Mouse (Mus musculus) intestine, embryonic 15.5 days (tissue): ENCODE measurements at regions not wholly inside any gene's neighbourhood (a gene's known extent, or its start where the extent isn't known, plus 50 kb on each side); places are given as distances from the start of the nearest gene placed in this dataset.

Experiments used
- ATAC-seq: fragments of 200-750 bp; cut with Nextera tagmentation; 2 replicates; pipeline ENCODE4 v1.8.0; 2017; ENCODE audit warnings: moderate TSS enrichment, moderate library complexity
- H3K27ac ChIP-seq: fragments of 300-500 bp; sonication (generic); 2 replicates; pipeline ENCODE4 v1.5.1; 2015; ENCODE audit warnings: mild to moderate bottlenecking, inconsistent platforms
- H3K27me3 ChIP-seq: fragments of 300-500 bp; sonication (generic); replicated peaks from 2 replicates; pipeline ENCODE4 v1.6.1; 2015; ENCODE audit warnings: inconsistent platforms
- H3K36me3 ChIP-seq: fragments of 300-500 bp; sonication (generic); 2 replicates; pipeline ENCODE4 v1.6.1; 2015; ENCODE audit warnings: inconsistent platforms
- H3K4me1 ChIP-seq: fragments of 300-500 bp; sonication (generic); replicated peaks from 2 replicates; pipeline ENCODE4 v1.6.1; 2015; ENCODE audit warnings: inconsistent platforms
- H3K4me2 ChIP-seq: fragments of 300-500 bp; sonication (generic); replicated peaks from 2 replicates; pipeline ENCODE4 v1.6.1; 2015; ENCODE audit warnings: mild to moderate bottlenecking, inconsistent platforms
- H3K4me3 ChIP-seq: fragments of 300-500 bp; sonication (generic); replicated peaks from 2 replicates; pipeline ENCODE4 v1.5.1; 2015; ENCODE audit warnings: inconsistent platforms
- H3K9ac ChIP-seq: fragments of 300-500 bp; sonication (generic); 2 replicates; pipeline ENCODE4 v1.6.1; 2015; ENCODE audit warnings: inconsistent platforms
- H3K9me3 ChIP-seq: fragments of 300-500 bp; sonication (generic); 2 replicates; pipeline ENCODE4 v1.6.1; 2016; ENCODE audit warnings: inconsistent platforms
- WGBS: fragments of 180-500 bp; shearing (Covaris S2); methylation state at CpG from one replicate; pipeline ENCODE4 v1.1.7; 2015; 5-methylcytosine and 5-hydroxymethylcytosine counted together

DNA sequence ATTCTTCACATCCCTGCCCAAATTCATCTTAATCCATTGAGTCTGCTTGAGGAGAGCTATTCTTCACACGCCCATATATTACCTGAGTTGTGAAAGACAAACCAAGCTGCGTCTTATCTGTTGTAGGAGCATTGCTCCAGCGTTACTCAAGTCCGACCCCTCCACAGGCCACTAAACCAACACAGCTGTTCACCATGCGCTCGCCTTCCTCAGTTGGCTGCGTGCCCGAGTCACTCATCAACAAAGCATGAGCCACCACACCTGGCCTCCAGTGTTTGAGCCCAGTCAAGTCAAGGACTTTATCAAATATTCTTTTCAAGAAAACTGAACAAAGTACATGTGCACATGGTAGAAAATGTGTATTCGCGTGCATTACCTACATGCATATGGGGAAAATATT lies 504.7 kb upstream of the Atp11b start:
- H3K27ac ChIP-seq, result no peak overlapping the region
- H3K4me2 ChIP-seq, result no peak overlapping the region
- H3K36me3 ChIP-seq, result no peaks in the 10 kb centered on the region
- H3K9me3 ChIP-seq, result no peaks in the 10 kb centered on the region
- H3K4me1 ChIP-seq, result no peaks in the 10 kb centered on the region
- peak; percentile 65 for ATAC-seq
- no peaks in the 10 kb centered on the region for H3K27me3 ChIP-seq
- WGBS, result 41% methylated on average over 10 of the region's 10 CpGs
- no peak overlapping the region for H3K4me3 ChIP-seq
- no peak overlapping the region for H3K9ac ChIP-seq

DNA sequence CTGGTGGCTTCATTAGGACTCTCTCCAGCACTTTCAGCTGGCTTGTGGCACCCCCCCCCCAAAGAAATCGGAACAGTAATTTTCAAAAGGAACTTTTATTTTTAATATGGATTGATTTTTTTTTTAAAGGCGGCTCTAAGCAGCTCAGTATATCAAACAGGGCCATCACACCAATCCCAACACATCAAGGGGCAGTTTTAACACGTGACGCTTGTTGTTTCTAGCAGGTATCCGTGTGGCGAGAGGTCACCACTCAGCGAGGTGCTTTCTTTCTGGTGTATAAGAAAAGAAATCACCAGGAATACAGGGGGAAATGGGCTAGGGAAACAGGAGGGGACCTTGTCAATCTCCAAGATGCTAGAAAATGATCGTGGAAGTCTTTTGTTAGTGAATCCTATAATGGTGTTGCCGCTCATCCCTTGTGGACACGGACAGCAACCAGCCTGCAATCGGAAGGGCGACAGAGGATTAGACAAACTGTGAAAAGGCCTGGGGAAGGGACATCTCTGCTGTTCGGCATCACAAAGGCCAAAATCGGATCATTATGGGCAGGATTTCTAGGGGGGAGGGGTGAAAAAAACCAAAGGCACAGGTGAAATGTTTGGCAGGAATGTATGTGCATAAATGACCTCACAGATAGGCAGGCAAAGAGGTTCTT lies 503.7 kb upstream of the Atp11b start:
- no peak overlapping the region for H3K27ac ChIP-seq
- no peak overlapping the region for H3K4me2 ChIP-seq
- no peaks in the 10 kb centered on the region for H3K4me1 ChIP-seq
- no peak overlapping the region for H3K9ac ChIP-seq
- H3K4me3 ChIP-seq, result no peak overlapping the region
- H3K27me3 ChIP-seq, result no peaks in the 10 kb centered on the region
- H3K36me3 ChIP-seq, result no peaks in the 10 kb centered on the region
- no peaks in the 10 kb centered on the region for H3K9me3 ChIP-seq
- 85% methylated on average over 14 of the region's 14 CpGs for WGBS
- no peak for ATAC-seq

DNA sequence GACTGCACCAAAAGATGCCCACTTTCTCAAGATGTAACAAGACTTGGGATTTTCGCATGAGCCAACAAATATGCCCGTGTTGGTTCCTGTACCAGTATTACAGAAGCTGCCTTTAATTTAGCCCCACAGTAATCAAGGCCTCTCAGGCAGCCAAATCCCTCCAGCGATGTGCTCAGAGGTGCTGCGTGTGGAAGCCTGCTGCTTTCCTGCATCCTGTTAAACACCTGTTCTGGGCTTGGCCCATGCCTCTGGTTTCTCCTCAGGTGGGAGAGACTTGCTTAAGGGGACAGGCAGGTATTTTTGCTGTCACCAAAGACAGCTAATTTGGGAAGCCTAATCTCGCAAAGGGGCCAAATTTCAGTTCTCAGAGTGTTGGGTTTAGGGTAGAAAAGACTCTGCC lies 500.0 kb upstream of the Atp11b start:
- Histone ChIP-seq H3K4me3 (no peak overlapping the region), H3K27ac (no peak overlapping the region), H3K9ac (no peak overlapping the region), H3K36me3 (no peaks in the 10 kb centered on the region), H3K9me3 (no peaks in the 10 kb centered on the region), H3K4me1 (no peaks in the 10 kb centered on the region), H3K4me2 (no peak overlapping the region), H3K27me3 (no peaks in the 10 kb centered on the region)
- WGBS, result 73% methylated on average over 5 of the region's 5 CpGs
- no peak for ATAC-seq

DNA sequence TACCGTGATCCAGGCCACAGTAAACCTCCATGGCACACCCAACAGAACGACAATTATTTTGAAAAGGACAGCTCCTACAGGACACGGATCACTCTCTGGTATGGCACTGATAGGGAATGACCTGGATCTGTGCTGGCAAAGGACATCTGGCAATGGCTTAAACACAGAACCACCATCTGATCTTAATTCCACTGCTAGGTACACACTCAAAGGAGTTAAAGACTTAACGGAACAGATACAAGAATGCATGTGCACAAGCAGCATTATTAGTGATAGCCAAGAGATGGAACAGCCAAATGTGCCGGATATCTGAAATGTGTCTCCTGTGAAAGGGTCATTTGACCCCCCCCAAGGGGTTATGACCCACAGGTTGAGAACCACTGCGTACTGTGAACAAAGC lies 493.0 kb upstream of the Atp11b start:
- no peak for ATAC-seq
- Histone ChIP-seq H3K4me3 (no peak overlapping the region), H3K4me2 (no peak overlapping the region), H3K9me3 (no peaks in the 10 kb centered on the region), H3K9ac (no peak overlapping the region), H3K4me1 (no peaks in the 10 kb centered on the region), H3K36me3 (no peaks in the 10 kb centered on the region), H3K27me3 (no peaks in the 10 kb centered on the region), H3K27ac (no peak overlapping the region)
- WGBS, result 87% methylated on average over 6 of the region's 6 CpGs

DNA sequence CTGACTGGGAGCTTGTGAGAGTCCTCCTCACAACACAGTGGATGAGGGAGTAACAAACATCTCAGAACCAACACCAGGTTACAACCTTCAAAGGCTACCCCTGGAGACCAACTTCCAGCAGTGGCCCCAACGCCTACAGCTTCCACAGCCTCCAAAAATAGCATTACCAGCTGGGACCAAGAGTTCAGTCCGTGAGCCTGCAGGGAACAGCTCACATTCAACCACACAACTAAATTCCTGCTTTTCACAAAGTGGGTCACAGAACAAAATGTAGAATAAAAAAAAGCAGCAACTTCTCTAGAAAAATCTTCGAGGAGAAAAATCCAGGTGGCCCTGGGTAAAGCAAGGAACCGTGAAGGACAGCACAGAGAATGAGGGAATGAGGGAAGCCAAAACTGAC lies 485.0 kb upstream of the Atp11b start:
- Histone ChIP-seq H3K27ac (no peak overlapping the region), H3K9ac (no peak overlapping the region), H3K4me2 (no peak overlapping the region), H3K27me3 (no peaks in the 10 kb centered on the region), H3K4me3 (no peak overlapping the region), H3K36me3 (no peaks in the 10 kb centered on the region), H3K9me3 (no peaks in the 10 kb centered on the region), H3K4me1 (no peaks in the 10 kb centered on the region)
- WGBS, result 60% methylated on average over 4 of the region's 4 CpGs
- ATAC-seq, result no peak

DNA sequence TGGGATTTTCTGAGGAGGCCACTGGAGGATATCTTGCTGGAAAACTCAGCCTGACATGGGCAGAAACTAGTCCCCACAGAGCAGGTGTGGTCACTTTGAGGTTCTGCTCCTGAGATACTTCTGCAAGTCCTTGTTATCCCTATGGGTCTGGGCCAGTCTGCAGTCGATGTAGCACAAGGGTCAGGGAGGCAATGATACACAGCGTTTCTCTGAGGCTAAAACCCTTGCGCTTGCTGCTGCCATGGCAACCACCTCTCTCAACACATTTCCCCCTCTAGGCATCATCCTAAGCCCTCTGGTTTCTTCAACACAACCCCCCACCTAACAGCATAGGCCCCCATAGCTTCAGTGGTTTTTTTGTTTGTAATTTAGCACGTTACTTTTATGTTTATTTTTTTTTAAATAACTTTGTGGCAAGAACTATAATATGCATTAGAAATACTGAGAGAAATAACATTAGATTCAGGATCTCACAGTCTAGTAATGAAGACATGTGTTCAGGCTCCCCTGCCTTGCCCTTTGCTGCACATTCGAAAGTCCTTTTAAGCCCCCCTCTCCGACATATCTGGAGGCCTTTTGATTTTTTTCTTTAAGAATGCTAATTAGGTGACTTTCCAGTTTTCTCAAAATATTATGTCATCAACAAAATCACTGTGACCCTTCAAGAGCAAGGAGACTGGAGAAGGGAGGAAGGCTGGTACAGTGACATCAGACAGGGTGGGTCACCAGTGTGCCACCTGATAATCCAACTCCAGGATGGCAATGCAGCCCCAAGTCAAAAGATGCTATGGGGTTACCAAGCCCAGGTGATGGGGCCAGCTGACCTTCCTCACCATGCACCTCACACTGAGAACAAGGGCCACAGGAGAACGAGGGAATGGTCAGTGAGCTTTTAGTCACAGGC lies 483.7 kb upstream of the Atp11b start:
- Histone ChIP-seq H3K9ac (no peak overlapping the region), H3K4me3 (no peak overlapping the region), H3K27ac (no peak overlapping the region), H3K4me2 (no peak overlapping the region), H3K9me3 (no peaks in the 10 kb centered on the region), H3K27me3 (no peaks in the 10 kb centered on the region), H3K36me3 (no peaks in the 10 kb centered on the region), H3K4me1 (no peaks in the 10 kb centered on the region)
- ATAC-seq, result no peak
- WGBS, result 70% methylated on average over 7 of the region's 7 CpGs

DNA sequence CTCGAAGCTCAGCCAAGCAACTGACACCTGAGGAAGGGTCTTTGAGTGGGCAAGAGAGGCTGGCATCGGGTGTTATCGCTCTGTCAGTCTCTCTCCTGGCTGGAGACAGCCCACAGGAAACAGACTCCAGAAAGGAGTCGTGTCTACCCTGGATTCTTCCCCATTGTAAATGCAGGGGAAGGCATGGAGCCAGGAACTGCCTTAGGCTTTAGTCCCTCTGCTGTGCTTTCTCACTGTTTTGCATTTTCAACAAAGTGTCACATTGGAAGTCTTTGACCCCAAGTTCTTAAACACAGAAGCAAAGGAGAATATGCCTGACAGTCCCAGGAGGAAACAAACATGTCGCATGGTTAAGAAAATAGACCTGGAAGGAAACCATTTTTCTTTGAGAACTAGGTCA lies 480.4 kb upstream of the Atp11b start:
- WGBS, result 46% methylated on average over 5 of the region's 5 CpGs
- Histone ChIP-seq H3K4me1 (no peaks in the 10 kb centered on the region), H3K9me3 (no peaks in the 10 kb centered on the region), H3K36me3 (no peaks in the 10 kb centered on the region), H3K9ac (no peak overlapping the region), H3K27ac (no peak overlapping the region), H3K27me3 (no peaks in the 10 kb centered on the region), H3K4me2 (no peak overlapping the region), H3K4me3 (no peak overlapping the region)
- no peak for ATAC-seq

DNA sequence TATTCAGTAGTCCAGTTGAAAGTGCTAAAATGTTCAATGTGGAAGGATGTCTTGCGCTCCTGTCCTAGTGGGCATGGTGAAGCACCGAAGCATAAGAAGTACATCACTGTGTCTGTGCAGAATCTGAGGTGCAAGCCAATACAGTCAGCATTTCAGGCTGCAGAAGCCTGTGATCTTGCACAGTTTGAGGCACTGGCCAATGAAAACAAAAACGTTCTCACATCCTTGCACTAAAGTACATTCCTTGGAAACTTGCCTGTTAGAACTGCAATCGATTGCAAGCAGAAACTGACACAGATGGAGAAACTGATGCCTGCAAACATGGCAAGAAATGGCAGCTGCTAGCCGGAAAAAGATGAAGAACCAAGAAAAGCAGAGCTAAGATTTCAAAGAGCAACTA lies 472.9 kb upstream of the Atp11b start:
- WGBS, result 67% methylated on average over 5 of the region's 5 CpGs
- Histone ChIP-seq H3K4me1 (no peaks in the 10 kb centered on the region), H3K4me3 (no peak overlapping the region)

DNA sequence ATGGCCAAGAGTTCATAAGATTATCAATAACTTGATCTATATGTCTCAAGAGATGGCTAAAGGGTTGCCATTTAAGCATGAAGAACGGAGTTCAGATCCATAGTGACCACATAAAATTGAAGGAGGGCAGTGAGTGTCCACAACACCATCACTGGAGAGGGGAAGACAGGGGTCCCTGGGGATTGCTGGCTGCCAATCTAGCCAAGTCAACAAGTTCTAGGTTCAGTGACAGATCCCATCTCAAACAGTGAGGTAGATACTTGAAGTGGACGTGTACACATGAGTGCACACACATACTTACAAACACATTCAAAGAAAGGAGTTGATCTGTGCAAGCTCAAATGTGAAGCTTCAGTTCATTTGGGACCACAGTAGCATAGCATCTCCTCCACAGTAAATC lies 471.8 kb upstream of the Atp11b start:
- 88% methylated on average over 2 of the region's 2 CpGs for WGBS
- no peak overlapping the region for H3K4me3 ChIP-seq
- no peak overlapping the region for H3K27ac ChIP-seq
- no peak for ATAC-seq
- no peak overlapping the region for H3K9ac ChIP-seq
- no peaks in the 10 kb centered on the region for H3K36me3 ChIP-seq
- no peak overlapping the region for H3K4me2 ChIP-seq
- H3K4me1 ChIP-seq, result no peaks in the 10 kb centered on the region
- H3K27me3 ChIP-seq, result no peaks in the 10 kb centered on the region
- no peaks in the 10 kb centered on the region for H3K9me3 ChIP-seq

More for the DNA sequence above, 472.9 kb upstream of the Atp11b start:
- Histone ChIP-seq H3K9ac (no peak overlapping the region), H3K27ac (no peak overlapping the region), H3K27me3 (no peaks in the 10 kb centered on the region), H3K9me3 (no peaks in the 10 kb centered on the region), H3K4me2 (no peak overlapping the region), H3K36me3 (no peaks in the 10 kb centered on the region)
- no peak for ATAC-seq

DNA sequence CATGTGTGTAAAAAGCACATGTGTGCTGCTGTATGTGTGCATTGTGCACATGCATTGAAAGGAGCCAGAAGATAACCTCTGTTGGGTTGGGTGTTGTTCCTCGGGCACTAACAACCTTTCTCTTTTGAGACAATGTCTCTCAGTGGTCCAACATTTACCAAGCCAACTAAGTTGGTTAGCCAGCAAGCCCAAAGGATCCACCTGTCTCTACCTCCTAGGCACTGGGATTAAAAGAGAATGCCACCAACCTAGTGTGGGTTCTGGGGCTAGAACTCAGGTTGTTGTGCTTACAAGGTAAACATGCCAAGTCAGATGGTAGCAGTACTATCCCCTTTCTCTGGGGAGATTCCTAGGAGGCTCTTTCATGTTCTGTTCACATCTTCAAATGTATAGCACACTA lies 459.1 kb upstream of the Atp11b start:
- Histone ChIP-seq H3K4me3 (no peak overlapping the region), H3K9me3 (no peaks in the 10 kb centered on the region), H3K9ac (no peak overlapping the region), H3K36me3 (no peaks in the 10 kb centered on the region), H3K4me1 (no peaks in the 10 kb centered on the region), H3K27me3 (no peaks in the 10 kb centered on the region), H3K4me2 (no peak overlapping the region), H3K27ac (no peak overlapping the region)
- no peak for ATAC-seq
- WGBS, result 74% methylated on average over 1 of the region's 1 CpGs

DNA sequence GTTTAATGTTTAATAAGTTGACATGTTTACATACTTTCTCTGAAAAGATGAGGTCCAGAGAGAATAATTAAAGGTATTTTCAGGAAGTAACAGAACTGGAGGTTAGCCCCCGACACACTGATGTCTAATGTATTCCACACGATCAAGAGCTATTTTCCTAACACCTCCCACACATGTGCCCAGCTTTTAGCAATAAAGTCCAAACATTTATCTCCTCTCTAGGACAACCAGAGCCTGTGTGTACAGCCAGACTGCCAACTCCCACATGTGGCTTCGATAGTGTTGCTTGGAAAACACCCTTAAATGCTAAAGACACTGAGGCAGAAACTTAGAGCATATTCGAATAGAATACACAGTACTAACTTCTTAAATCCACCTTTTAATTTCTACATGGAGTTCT lies 458.2 kb upstream of the Atp11b start:
- 59% methylated on average over 4 of the region's 4 CpGs for WGBS
- H3K4me2 ChIP-seq, result no peak overlapping the region
- no peaks in the 10 kb centered on the region for H3K36me3 ChIP-seq
- H3K9ac ChIP-seq, result no peak overlapping the region
- H3K27ac ChIP-seq, result no peak overlapping the region
- no peak overlapping the region for H3K4me3 ChIP-seq
- H3K4me1 ChIP-seq, result no peaks in the 10 kb centered on the region
- H3K9me3 ChIP-seq, result no peaks in the 10 kb centered on the region
- no peak for ATAC-seq
- no peaks in the 10 kb centered on the region for H3K27me3 ChIP-seq

DNA sequence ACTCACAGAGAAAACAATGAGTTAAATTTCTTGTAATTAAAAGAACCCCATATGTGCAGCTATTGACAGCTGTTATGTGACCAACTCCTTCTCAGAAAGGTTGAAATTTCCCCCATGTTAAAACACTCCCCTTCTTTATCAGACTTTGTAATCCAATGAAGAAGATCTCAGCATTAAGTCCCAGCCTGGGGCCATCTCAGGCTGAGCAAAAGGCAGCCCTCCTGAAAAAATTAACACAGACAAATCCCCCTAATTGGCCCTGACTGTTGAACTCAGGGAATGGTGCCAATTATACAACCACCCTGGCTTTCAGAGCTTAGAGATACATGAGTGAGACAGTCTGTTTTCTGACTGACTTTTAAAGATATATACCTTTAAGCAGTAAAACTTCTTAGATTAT lies 454.9 kb upstream of the Atp11b start:
- Histone ChIP-seq H3K27ac (no peak overlapping the region), H3K9ac (no peak overlapping the region), H3K4me3 (no peak overlapping the region), H3K36me3 (no peaks in the 10 kb centered on the region), H3K9me3 (no peaks in the 10 kb centered on the region), H3K4me1 (no peaks in the 10 kb centered on the region), H3K27me3 (no peaks in the 10 kb centered on the region), H3K4me2 (no peak overlapping the region)
- ATAC-seq, result no peak

DNA sequence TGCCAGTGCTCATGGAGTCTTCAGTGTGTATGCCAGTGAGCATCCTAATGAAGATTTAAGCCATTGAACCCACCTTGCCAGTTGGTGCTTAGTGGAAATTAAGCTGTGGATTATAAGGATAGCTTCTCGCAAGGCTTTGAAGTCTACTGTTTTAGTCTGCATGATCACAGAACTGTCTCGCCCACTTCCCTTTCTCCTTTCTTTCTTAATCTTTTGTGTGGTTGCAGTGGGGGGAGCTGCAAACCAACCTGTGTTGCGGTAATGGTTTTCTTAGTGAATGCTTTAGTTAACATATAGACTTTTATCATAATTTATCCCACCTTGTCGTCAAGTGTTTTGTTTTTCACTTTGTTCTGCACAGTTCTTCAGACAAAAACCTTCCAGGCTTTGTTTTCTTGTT lies 447.9 kb upstream of the Atp11b start:
- Histone ChIP-seq H3K4me3 (no peak overlapping the region), H3K27ac (no peak overlapping the region), H3K9ac (no peak overlapping the region), H3K9me3 (no peaks in the 10 kb centered on the region), H3K4me2 (no peak overlapping the region), H3K36me3 (no peaks in the 10 kb centered on the region), H3K4me1 (no peaks in the 10 kb centered on the region), H3K27me3 (no peaks in the 10 kb centered on the region)
- 87% methylated on average over 4 of the region's 4 CpGs for WGBS
- ATAC-seq, result no peak
